Mouse (Mus musculus) adrenal gland, postnatal 4 days (tissue): ENCODE measurements around the gene Gars. TPM values are rescaled to one million over a fixed set of nuclear protein-coding genes. Genes with fewer than 3 reads are reported as not detected.

ENCODE experiments used
- DNase-seq, 2 experiments: peaks; one replicate each; pipeline ENCODE4 v3.0.0; 2021 to 2022; ENCODE audit warnings: low spot score in 2 of 2, mixed read lengths in 2 of 2
- long read RNA-seq, 2 experiments: library from polyadenylated mRNA; stranded (forward); transcript quantifications; one replicate each; pipeline ENCODE4 v2.0.0; 2021
- total RNA-seq, 2 experiments: library from RNA; stranded (reverse); gene quantifications; 2 replicates each; pipeline ENCODE4 v1.2.3; 2021

Gene Gars
- 100 to 1,000 TPM; 101 to 109 TPM for total RNA-seq
- long read RNA-seq, experiment 1, transcript Gars-201 (17 exons, 2,380 nt) = major isoform, 67 of 86 reads
- long read RNA-seq, experiment 1, partial matches to known transcripts = 4 of 86 reads
- long read RNA-seq, experiment 1, other reads (novel, unspliced or antisense) = 15 of 86 reads
- long read RNA-seq, experiment 2, transcript Gars-201 (17 exons, 2,380 nt) = major isoform, 140 of 159 reads
- long read RNA-seq, experiment 2, partial matches to known transcripts = 12 of 159 reads
- long read RNA-seq, experiment 2, other reads (novel, unspliced or antisense) = 7 of 159 reads

DNA sequence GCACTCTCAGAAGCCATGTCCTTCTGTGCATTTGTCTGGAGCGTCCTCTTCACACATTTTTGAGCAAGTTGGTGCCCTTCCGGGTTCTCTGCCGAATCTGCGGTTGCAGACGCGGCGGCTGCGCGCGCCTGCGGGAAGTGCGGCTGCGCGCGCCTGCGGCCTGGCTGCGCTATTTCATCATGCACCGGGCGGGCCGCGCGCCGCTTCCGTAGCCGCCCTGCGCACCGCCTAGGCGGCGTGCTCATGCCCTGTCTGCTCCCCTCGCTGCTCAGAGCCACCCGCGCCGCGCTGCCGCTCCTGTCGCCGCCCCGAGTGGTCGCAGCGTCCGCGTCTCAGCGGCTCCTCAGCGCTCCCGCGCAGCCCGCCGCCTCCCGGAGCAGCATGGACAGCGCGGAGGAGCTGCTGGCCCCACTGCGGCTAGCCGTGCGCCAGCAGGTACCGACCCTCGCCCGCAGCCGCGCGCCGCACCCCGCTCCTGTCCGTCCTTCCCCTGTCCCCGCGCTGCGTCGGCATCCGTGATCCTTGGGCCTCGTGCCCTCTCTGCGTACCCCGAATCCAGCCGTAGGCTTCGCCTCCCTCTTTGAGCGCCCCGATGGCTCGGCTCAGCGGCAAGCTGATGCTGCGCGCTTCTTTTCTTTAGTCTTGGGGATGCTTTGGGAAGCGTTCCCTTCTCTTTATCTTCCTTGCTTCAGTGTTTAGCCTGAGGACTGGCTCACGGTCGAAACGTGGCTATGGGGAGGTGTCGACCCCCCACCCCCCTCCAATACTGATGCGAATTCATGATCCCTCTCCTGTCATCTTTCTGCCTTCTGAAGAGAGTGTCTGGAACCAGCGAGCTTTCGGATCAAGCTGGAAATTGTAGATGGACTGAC lies at the start of gene Gars:
Gars (plus strand) TSS at position 209 of the 872 bp plus-strand sequence.
- peak; percentile 64 to 72 for DNase-seq

DNA sequence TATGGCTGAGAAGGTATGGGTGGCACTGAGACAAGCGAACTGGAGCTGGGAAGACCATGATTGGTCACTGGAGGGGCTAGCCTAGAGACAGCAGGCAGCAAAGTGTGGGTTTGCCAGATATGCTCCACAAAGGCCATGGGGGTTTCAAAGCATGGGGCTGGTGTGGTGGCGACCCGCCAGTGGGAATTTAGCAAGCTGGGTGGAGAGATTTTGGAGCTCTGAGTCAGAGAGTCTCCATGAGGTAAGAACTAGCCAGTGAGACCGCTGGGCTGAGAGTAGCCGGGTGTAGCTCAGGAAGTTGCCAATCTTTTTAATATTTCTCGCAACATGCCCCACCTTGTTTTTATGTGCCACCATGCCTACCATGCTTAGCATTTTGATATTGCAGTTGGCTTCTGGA lies 49.7 kb upstream of the Gars start:
- no peak for DNase-seq

DNA sequence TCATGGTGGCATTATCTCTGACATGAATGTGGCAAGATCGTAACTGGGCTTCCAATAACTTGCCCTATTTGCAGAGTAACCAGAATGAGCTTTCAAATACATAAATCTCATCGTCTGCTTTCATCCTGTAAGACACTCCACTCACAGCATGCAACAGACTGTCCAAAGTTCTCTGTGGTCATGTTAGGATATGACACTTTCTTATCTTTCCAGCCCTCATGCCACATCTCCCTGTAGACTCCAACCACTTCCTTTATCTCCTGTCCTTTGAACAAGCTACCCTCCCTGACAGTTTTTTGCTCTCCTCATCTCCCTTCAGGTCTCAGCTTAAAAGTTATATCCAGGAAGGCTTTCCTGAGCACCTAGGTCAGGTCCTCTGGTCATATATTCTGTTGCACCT lies 46.6 kb upstream of the Gars start:
- DNase-seq = no peak

GRCm38 (mm10) chr6:54992141-54992540 lies 45.7 kb upstream of the Gars start:
- DNase-seq = no peak

GRCm38 (mm10) chr6:54992734-54993260 lies 45.0 kb upstream of the Gars start, which contains the start of gene Ggct:
Ggct (minus strand) TSS chr6:54992950.
- peak; percentile 86 to 88 for DNase-seq

DNA sequence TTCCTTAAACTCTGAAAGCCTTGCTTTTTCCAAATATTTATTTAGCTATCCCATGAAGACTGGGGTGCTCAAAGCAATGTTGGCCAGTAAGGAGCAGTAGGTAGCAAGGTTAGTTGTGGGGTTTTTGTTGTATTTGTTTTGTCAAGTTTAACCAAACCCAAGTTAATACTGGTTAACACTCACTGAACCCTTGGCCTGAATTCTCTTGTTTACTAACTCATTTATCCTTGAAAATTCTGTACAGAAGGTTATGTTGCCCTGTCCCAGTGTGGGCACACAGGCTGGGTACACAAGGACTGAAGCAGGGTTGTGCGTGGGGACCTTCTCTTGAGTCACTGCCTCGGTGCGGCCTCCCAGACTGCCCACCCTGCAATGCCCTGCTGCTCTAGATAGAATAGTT lies 41.4 kb upstream of the Gars start:
- DNase-seq = no peak

- no peak for DNase-seq
These were observed 40.1 kb upstream of the Gars start for GRCm38 (mm10) chr6:54997726-54998125.

DNA sequence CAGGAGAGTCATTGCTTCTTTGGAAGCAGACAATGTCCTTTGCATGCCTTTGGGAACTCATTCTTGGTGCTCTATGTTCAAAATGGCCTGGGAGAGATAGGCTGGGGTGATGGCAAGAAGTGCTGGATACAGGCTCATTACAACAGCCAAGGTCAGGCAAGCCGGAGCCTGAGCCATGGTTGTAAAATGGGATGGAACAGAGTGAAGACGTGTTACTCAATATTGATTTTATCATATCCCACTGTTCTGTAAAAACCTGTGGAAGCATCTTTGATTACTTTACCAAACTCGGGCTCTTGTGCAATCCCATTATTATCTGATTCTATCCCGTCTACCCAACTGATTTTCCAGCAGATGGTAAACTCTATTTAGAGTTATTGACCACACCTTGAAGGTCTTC lies 36.5 kb upstream of the Gars start:
- DNase-seq = no peak

GRCm38 (mm10) chr6:55002438-55002837 lies 35.4 kb upstream of the Gars start:
- DNase-seq = no peak

DNA sequence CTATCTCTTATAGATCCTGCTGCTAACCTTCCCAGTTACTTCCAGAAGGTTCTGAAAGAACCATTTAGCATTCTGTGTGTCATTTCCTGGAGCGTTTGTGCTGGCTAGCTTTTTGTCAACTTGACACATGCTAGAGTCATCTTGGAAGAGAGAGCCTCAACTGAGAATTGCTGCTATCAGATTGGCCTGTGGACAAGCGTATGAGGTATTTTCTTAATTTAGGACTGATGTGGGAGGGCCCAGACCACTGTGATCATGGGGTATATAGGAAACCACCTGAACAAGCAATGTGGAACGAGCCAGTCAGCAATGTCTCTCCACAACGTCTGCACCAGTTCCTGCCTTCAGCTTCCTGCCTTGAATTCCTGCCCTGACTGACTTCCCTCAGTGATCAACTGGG lies 34.2 kb upstream of the Gars start:
- DNase-seq = no peak

GRCm38 (mm10) chr6:55008401-55008800 lies 29.4 kb upstream of the Gars start:
- DNase-seq = no peak

GRCm38 (mm10) chr6:55009391-55010230 lies 28.2 kb upstream of the Gars start:
- no peak for DNase-seq

DNA sequence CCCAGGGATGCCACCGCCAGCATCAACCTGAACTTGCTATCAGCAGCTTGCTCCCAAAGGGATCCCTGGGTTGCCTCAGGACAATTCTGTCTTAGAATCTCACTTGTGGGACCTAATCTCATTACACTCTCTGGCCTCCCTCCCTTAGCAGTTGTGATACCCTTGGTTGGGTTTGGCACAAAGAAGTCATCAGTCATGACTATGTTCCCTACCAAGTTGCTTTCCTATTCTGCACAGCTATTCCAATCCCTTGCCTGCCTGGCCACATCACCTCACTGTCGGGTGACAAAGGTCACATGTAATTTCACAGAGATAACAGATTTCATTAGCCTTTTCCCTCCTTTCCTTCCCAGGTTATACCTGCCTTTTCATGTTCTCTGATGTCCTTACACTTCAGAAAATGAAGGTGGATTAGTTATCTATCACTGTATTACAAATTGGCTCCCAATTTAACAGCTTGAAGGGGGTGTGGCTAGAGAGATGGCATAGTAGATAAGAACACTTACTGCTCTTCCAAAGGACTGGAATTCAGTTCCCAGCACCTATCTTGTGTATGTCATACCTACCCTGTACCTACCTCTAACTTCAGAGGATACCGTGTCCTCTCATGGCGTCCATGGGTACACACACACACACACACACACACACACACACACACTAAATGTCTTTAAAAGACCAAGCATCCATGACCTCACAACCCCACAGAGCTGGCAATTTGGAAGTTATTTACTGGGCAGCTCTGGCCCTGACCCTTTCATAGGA lies 27.3 kb upstream of the Gars start:
- DNase-seq = no peak

DNA sequence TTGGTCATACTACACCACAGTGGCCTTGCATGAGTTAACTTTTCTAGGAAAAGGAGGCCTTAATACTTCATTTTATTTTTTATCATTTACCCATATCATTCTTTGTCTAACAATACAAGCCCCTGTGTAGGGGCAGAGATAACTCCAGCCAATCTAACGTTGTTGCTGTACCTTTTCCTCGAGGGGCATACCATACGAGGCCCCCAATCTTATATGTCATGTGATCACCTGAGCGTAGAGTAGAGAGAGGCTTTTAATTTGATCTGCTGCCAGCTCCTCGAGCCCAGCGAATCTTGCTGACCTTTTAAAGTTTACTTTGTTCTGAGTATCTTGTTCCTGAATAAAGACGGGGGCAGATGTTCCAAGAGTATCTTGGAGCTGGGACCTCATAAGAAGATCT lies 25.3 kb upstream of the Gars start:
- DNase-seq = no peak

GRCm38 (mm10) chr6:55014184-55014583 lies 23.6 kb upstream of the Gars start:
- DNase-seq = no peak

DNA sequence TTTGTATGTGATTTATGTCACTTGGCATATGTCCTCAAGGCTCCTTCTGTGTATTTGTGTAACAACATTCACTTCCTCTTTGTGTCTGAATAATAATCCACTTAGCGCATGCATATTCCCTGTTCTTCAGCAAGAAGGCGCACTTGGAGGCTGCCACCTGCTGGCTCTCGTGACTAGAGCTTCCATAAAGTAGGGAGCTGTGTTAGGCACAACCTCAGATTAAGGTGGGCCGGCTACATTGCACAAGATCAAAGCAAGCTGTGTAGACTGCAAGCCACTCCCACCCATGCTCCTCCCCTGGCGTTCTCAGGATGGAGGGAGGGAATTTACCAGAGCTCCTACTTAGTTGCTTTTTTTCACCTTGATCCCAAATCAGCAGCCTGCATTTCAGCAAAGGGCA lies 21.6 kb upstream of the Gars start:
- no peak for DNase-seq

GRCm38 (mm10) chr6:55016710-55017583 lies 20.9 kb upstream of the Gars start:
- DNase-seq = peak in 1 of 2 experiments; percentile 28

DNA sequence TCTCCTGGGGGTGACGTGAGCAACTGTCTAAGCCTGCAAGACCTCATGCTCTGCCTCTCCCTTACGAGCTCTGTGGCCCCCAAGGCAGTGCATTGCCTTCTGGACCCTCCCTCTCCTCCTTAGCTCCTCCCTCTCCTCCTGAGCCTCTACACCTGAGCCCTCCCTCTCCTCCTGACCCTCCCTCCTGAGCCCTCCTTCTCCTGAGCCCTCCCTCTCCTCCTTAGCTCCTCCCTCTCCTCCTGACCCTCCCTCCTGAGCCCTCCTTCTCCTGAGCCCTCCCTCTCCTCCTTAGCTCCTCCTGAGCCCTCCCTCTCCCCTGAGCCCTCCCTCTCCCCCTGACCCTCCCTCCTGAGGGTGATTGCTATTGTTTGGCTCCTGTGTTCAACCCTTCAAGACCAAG lies 19.4 kb upstream of the Gars start:
- DNase-seq = no peak

GRCm38 (mm10) chr6:55021806-55022205 lies 16.0 kb upstream of the Gars start:
- no peak for DNase-seq

- no peak for DNase-seq
These were observed 10.2 kb upstream of the Gars start for GRCm38 (mm10) chr6:55027642-55028041.
